Mouse (Mus musculus) hindbrain, embryonic 12.5 days (tissue): ENCODE data around the gene Pde1a. TPM values are rescaled to one million over a fixed set of nuclear protein-coding genes. Genes with fewer than 3 reads are reported as not detected.

Experiments
- ATAC-seq: fragments of 200-750 bp; cut with Nextera tagmentation; 2 replicates; pipeline ENCODE4 v1.8.0; 2017; ENCODE audit warnings: moderate TSS enrichment; ENCODE audit not compliant: low FRiP score
- H3K27ac ChIP-seq: fragments of 300-500 bp; sonication (generic); 2 replicates; pipeline ENCODE4 v1.5.1; 2016; ENCODE audit warnings: mild to moderate bottlenecking
- H3K27me3 ChIP-seq: fragments of 300-500 bp; sonication (generic); 2 replicates; pipeline ENCODE4 v1.6.1; 2016; ENCODE audit warnings: mild to moderate bottlenecking
- H3K36me3 ChIP-seq: fragments of 300-500 bp; sonication (generic); 2 replicates; pipeline ENCODE4 v1.6.1; 2016; ENCODE audit warnings: mild to moderate bottlenecking
- H3K4me1 ChIP-seq: fragments of 300-500 bp; sonication (generic); 2 replicates; pipeline ENCODE4 v1.6.1; 2016
- H3K4me2 ChIP-seq: fragments of 300-500 bp; sonication (generic); replicated peaks from 2 replicates; pipeline ENCODE4 v1.6.1; 2016; ENCODE audit warnings: mild to moderate bottlenecking
- H3K4me3 ChIP-seq: fragments of 300-500 bp; sonication (generic); 2 replicates; pipeline ENCODE4 v1.5.1; 2016; ENCODE audit warnings: mild to moderate bottlenecking
- H3K9ac ChIP-seq: fragments of 300-500 bp; sonication (generic); 2 replicates; pipeline ENCODE4 v1.6.1; 2016; ENCODE audit warnings: mild to moderate bottlenecking, moderate library complexity
- H3K9me3 ChIP-seq: fragments of 300-500 bp; sonication (generic); replicated peaks from 2 replicates; pipeline ENCODE4 v1.6.1; 2016; ENCODE audit warnings: mild to moderate bottlenecking
- WGBS: fragments of 180-500 bp; shearing (Covaris S2); methylation state at CpG from one replicate; pipeline ENCODE4 v1.1.7; 2016; 5-methylcytosine and 5-hydroxymethylcytosine counted together
- polyA plus RNA-seq: library from polyadenylated mRNA; unstranded; fragments of >200 nt; fragmentation: Nextera tagmentation; extraction: Ambion mirVana; gene quantifications from 2 replicates; pipeline ENCODE4 v1.2.1, GENCODE M21; 2016

Pde1a gene
- polyA plus RNA-seq, 1 experiment from 2014 or later: 2.8 TPM

- H3K9me3 ChIP-seq: no peaks in the 10 kb centered on the region
- no peaks in the 10 kb centered on the region for H3K36me3 ChIP-seq
- H3K4me3 ChIP-seq: no peak overlapping the region
- no peak for ATAC-seq
- H3K27me3 ChIP-seq: no peaks in the 10 kb centered on the region
- H3K4me1 ChIP-seq: no peaks in the 10 kb centered on the region
- 90% methylated on average over 9 of the region's 9 CpGs for WGBS
- H3K27ac ChIP-seq: no peak overlapping the region
- no peak overlapping the region for H3K9ac ChIP-seq
- no peak overlapping the region for H3K4me2 ChIP-seq
Observed at GRCm38 (mm10) chr2:80080090-80080821, 49.0 kb downstream of the Pde1a start.

- Histone ChIP-seq H3K27ac (no peak overlapping the region), H3K9ac (no peak overlapping the region), H3K36me3 (no peaks in the 10 kb centered on the region), H3K27me3 (no peaks in the 10 kb centered on the region), H3K4me3 (no peak overlapping the region), H3K4me1 (no peaks in the 10 kb centered on the region), H3K4me2 (no peak overlapping the region), H3K9me3 (no peaks in the 10 kb centered on the region)
- WGBS: 90% methylated on average over 4 of the region's 4 CpGs
- no peak for ATAC-seq
Observed at GRCm38 (mm10) chr2:80079618-80080017, 49.6 kb downstream of the Pde1a start.

DNA sequence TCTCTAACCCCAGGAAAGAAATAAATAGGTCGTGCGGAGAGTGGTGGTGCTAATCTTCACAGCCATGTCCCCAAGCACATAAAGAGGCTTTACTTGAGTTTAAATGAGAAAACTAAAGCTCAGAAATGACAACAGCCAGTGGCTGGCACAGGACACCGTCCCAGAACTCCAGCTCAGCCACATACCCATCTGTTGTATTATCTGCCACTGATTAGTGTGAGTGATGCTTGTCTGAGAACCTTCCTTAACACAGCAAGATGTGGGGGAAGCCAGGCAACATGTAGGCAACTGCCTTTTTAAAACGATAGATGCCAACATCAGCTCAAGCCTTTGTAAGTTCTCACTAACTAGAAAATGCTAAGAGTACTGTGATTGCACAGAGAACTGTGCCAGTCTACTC, 52.9 kb downstream of the Pde1a start:
- Histone ChIP-seq H3K9me3 (no peaks in the 10 kb centered on the region), H3K4me1 (no peaks in the 10 kb centered on the region), H3K27me3 (no peaks in the 10 kb centered on the region), H3K9ac (no peak overlapping the region), H3K4me3 (no peak overlapping the region), H3K27ac (no peak overlapping the region), H3K4me2 (no peak overlapping the region), H3K36me3 (no peaks in the 10 kb centered on the region)
- 89% methylated on average over 4 of the region's 4 CpGs for WGBS
- no peak for ATAC-seq

DNA sequence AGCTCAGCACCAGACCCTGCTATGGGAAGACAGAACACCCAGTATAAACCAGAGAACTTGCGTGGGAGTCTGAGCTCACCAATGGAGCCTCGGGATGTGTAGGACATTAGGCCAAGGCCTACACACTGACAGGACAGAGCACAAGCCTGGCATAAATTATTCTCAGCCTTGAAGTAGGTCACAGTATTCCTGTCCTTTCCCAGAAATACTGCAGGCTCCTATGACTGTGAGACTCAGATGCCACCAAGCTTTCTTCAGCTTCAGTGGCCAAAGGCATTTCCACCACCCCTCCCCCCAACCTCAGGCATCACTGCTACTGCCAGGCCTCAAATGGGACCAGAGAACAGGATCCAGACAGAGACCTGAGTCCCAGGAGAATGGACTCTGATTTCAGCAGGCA, 54.7 kb downstream of the Pde1a start:
- H3K36me3 ChIP-seq: no peaks in the 10 kb centered on the region
- H3K4me2 ChIP-seq: no peak overlapping the region
- ATAC-seq: no peak
- no peak overlapping the region for H3K27ac ChIP-seq
- H3K4me3 ChIP-seq: no peak overlapping the region
- no peaks in the 10 kb centered on the region for H3K27me3 ChIP-seq
- H3K9me3 ChIP-seq: no peaks in the 10 kb centered on the region
- 98% methylated on average over 2 of the region's 2 CpGs for WGBS
- no peak overlapping the region for H3K9ac ChIP-seq
- H3K4me1 ChIP-seq: no peaks in the 10 kb centered on the region

GRCm38 (mm10) chr2:80074046-80074445, 55.2 kb downstream of the Pde1a start:
- H3K27ac ChIP-seq: no peak overlapping the region
- no peak overlapping the region for H3K9ac ChIP-seq
- H3K9me3 ChIP-seq: no peaks in the 10 kb centered on the region
- WGBS: 66% methylated on average over 5 of the region's 5 CpGs
- no peaks in the 10 kb centered on the region for H3K4me1 ChIP-seq
- H3K36me3 ChIP-seq: no peaks in the 10 kb centered on the region
- no peak overlapping the region for H3K4me2 ChIP-seq
- H3K4me3 ChIP-seq: no peak overlapping the region
- H3K27me3 ChIP-seq: no peaks in the 10 kb centered on the region
- no peak for ATAC-seq

DNA sequence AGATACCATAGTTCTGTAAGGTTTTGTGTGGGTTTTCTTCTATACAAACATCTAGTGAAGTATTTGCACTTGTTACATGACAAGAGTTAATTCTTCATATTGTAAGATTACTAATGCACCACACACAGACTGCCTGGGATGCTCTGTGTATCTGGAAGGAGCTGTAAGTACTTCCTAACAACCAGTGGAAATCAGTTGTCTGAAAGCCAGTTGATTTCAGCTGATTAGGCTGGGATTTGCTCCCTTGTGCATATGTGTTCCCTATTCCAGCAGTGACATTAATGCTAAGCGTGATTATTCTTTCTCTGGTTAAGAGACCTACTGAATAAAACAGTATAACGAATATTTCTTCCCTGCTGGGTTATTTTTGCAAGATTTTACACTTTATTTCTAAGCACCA, 55.8 kb downstream of the Pde1a start:
- H3K4me1 ChIP-seq: no peaks in the 10 kb centered on the region
- H3K9ac ChIP-seq: no peak overlapping the region
- H3K27me3 ChIP-seq: no peaks in the 10 kb centered on the region
- no peak overlapping the region for H3K4me3 ChIP-seq
- no peaks in the 10 kb centered on the region for H3K9me3 ChIP-seq
- no peaks in the 10 kb centered on the region for H3K36me3 ChIP-seq
- H3K27ac ChIP-seq: no peak overlapping the region
- no peak for ATAC-seq
- WGBS: 74% methylated on average over 2 of the region's 2 CpGs
- no peak overlapping the region for H3K4me2 ChIP-seq

DNA sequence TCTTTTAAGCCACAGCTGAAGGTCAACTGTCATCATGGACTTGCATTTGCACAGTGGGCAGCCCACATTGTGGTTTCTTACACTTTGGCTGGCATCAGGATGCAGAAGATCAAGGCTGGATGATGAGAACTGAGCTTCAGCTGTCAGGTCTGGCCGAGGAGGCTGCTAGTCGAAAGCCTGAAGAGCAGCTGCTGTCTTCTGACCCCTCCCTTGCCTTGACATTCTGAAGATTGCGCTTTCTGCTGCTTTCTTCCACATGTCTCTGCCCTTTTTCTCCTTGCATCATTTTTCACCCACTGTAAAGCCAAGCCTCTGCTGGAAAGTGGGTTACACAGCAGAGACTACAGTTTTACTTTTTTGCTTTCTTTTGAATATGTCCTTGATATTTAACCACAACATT, 59.5 kb downstream of the Pde1a start:
- WGBS: 86% methylated on average over 3 of the region's 3 CpGs
- Histone ChIP-seq H3K36me3 (no peaks in the 10 kb centered on the region), H3K9ac (no peak overlapping the region), H3K4me2 (no peak overlapping the region), H3K27me3 (no peaks in the 10 kb centered on the region), H3K4me1 (no peaks in the 10 kb centered on the region), H3K4me3 (no peak overlapping the region), H3K27ac (no peak overlapping the region), H3K9me3 (no peaks in the 10 kb centered on the region)
- no peak for ATAC-seq

DNA sequence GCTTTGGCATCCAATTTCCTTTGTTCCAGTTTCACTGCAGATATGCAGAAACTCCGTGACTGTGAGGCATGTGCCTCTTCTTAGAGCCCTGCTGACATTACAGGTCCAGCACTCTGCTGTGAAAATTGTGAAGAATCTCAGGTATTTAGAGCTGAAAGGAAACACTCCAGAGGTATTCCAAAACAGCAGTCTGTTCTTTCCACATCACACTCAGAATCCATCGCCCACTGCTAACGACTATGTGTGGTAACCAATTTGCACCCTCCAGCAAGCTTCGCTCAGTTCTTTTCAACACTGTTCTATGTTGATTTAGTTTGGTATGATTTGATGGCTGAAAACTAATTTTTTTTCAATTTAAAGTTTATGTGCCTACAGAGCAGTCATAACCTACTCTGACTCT, 62.8 kb downstream of the Pde1a start:
- Histone ChIP-seq H3K27me3 (no peaks in the 10 kb centered on the region), H3K4me1 (no peaks in the 10 kb centered on the region), H3K27ac (no peak overlapping the region), H3K9me3 (no peaks in the 10 kb centered on the region), H3K4me3 (no peak overlapping the region), H3K9ac (no peak overlapping the region), H3K36me3 (no peaks in the 10 kb centered on the region), H3K4me2 (no peak overlapping the region)
- WGBS: 84% methylated on average over 4 of the region's 4 CpGs
- no peak for ATAC-seq

GRCm38 (mm10) chr2:80056062-80056461, 73.2 kb downstream of the Pde1a start:
- Histone ChIP-seq H3K9ac (no peak overlapping the region), H3K36me3 (no peaks in the 10 kb centered on the region), H3K9me3 (no peaks in the 10 kb centered on the region), H3K4me1 (no peaks in the 10 kb centered on the region), H3K4me2 (no peak overlapping the region), H3K27me3 (no peaks in the 10 kb centered on the region), H3K4me3 (no peak overlapping the region), H3K27ac (no peak overlapping the region)
- ATAC-seq: no peak

GRCm38 (mm10) chr2:80054042-80054441, 75.2 kb downstream of the Pde1a start:
- 77% methylated on average over 3 of the region's 3 CpGs for WGBS
- Histone ChIP-seq H3K4me1 (no peaks in the 10 kb centered on the region), H3K9me3 (no peaks in the 10 kb centered on the region), H3K27me3 (no peaks in the 10 kb centered on the region), H3K9ac (no peak overlapping the region), H3K4me3 (no peak overlapping the region), H3K27ac (no peak overlapping the region), H3K4me2 (no peak overlapping the region), H3K36me3 (no peaks in the 10 kb centered on the region)
- ATAC-seq: no peak

- Histone ChIP-seq H3K9ac (no peak overlapping the region), H3K9me3 (no peaks in the 10 kb centered on the region), H3K27ac (no peak overlapping the region), H3K27me3 (no peaks in the 10 kb centered on the region), H3K36me3 (no peaks in the 10 kb centered on the region), H3K4me2 (no peak overlapping the region), H3K4me1 (no peaks in the 10 kb centered on the region), H3K4me3 (no peak overlapping the region)
- WGBS: 93% methylated on average over 4 of the region's 4 CpGs
- no peak for ATAC-seq
Observed at GRCm38 (mm10) chr2:80046751-80047513, 82.3 kb downstream of the Pde1a start.

GRCm38 (mm10) chr2:80038642-80039445, 90.4 kb downstream of the Pde1a start:
- H3K36me3 ChIP-seq: no peaks in the 10 kb centered on the region
- H3K27me3 ChIP-seq: no peaks in the 10 kb centered on the region
- WGBS: 70% methylated on average over 10 of the region's 10 CpGs

More at GRCm38 (mm10) chr2:80038642-80039445, 90.4 kb downstream of the Pde1a start:
- ATAC-seq: no peak
- H3K4me1 ChIP-seq: no peaks in the 10 kb centered on the region
- no peaks in the 10 kb centered on the region for H3K9me3 ChIP-seq
- no peak overlapping the region for H3K4me2 ChIP-seq
- H3K27ac ChIP-seq: no peak overlapping the region
- no peak overlapping the region for H3K9ac ChIP-seq
- H3K4me3 ChIP-seq: no peak overlapping the region
